Mouse (Mus musculus) heart, adult 8-10 months (tissue): ENCODE measurements around the gene Tnfsf12. TPM values are rescaled to one million over a fixed set of nuclear protein-coding genes. Genes with fewer than 3 reads are reported as not detected.
A peak's percentile ranks its signal among the peaks of the same experiment; 100 is the strongest.
"Not testable (repeated sequence)": the region's sequence is repeated elsewhere in the genome, so short reads cannot be mapped to it uniquely, and the experiment has no call there.

ENCODE experiments used
- DNase-seq: peaks from one replicate; pipeline ENCODE4 v3.0.0; 2022; ENCODE audit warnings: low spot score
- total RNA-seq, 4 experiments: library from RNA; stranded (reverse); gene quantifications; 2 replicates each; pipeline ENCODE4 v1.2.4; 2022

Gene Tnfsf12
- total RNA-seq, result 10 to 100 TPM; 14.9 to 19.6 (median 17.5) TPM

GRCm38 (mm10) chr11:69695361-69696181 lies at the start of gene Tnfsf12, which contains the start of gene Tnfsfm13:
Tnfsf12 (minus strand) TSS chr11:69695849.
Tnfsfm13 (minus strand) TSS chr11:69696098.
- peak; percentile 80 for DNase-seq

DNA sequence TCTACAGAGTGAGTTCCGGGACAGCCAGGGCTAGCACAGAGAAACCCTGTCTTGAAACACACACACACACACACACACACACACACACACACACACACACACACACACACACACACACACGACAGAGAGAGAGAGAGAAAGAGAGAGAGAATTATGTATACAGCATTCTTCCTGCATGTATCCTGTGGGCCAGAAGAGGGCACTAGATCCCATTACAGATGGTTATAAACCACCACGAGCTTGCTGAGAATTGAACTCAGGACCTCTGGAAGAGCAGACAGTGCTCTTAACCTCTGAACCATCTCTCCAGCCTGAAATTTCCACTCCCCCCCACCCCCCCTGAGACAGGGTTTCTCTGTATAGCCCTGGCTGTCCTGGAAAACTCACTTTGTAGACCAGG lies 35.8 kb upstream of the Tnfsf12 start:
- DNase-seq, result not testable (repeated sequence)

GRCm38 (mm10) chr11:69729063-69729462 lies 33.4 kb upstream of the Tnfsf12 start:
- DNase-seq, result peak; percentile 48

GRCm38 (mm10) chr11:69725951-69726350 lies 30.3 kb upstream of the Tnfsf12 start:
- no peak for DNase-seq

GRCm38 (mm10) chr11:69723074-69723473 lies 27.4 kb upstream of the Tnfsf12 start:
- DNase-seq, result no peak

DNA sequence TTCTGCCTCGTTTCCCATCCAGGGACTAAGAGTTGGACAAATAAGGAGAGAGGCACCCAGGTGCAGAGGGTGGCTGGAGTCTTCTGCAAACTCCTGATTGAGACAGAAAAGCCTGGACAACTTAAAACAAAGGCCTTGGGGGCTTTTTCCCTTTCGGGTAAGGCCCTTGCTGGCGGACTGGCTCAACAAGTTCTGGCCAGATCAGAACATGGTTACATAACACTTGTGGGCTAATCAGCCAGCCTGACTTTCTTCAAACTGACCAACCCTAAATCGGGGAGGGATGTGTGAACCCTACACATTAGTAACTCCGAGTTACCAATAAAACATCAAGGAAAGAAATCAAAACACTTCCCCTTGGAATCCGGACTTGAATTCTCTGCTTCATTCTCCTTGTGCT lies 25.2 kb upstream of the Tnfsf12 start:
- DNase-seq, result no peak

DNA sequence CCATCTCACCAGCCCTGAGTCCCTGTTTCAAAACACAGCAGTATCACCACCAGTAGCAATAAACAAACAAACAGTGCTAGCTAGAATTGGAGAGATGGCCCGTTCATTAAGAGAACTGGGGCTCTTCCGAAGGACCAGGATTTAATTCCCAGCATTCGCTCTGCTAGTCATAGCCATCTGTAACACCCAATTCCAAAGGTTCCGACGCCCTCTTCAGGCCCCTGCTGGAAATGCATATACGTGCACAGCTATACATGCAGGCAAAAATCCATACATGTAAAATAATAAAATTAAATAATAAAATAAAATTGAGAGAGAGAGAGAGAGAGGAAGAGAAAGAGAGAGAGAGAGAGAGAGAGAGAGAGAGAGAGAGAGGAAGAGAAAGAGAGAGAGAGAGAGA lies 23.8 kb upstream of the Tnfsf12 start:
- no peak for DNase-seq

GRCm38 (mm10) chr11:69718661-69719060 lies 23.0 kb upstream of the Tnfsf12 start:
- no peak for DNase-seq

DNA sequence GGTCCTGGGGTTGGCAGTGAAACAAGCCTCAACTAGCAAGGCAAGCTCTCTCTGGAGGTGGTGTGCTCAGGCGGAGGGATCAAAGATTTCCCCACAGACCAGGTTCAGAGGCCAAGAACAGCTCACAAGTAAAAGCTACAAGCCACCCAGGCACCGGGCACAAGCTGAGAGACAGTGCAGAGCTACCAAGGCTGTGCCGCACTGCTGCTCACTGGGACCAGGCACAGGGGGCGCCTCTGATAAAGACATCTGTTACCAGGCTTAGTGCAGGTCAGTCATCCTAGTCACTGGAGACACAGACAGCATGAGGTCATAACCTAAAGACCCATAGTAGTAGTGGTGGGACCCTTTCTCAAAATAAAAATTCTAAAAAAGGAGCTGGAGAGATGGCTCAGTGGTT lies 21.3 kb upstream of the Tnfsf12 start:
- DNase-seq, result no peak

GRCm38 (mm10) chr11:69715929-69716328 lies 20.3 kb upstream of the Tnfsf12 start:
- DNase-seq, result no peak

GRCm38 (mm10) chr11:69715482-69715881 lies 19.8 kb upstream of the Tnfsf12 start:
- no peak for DNase-seq

DNA sequence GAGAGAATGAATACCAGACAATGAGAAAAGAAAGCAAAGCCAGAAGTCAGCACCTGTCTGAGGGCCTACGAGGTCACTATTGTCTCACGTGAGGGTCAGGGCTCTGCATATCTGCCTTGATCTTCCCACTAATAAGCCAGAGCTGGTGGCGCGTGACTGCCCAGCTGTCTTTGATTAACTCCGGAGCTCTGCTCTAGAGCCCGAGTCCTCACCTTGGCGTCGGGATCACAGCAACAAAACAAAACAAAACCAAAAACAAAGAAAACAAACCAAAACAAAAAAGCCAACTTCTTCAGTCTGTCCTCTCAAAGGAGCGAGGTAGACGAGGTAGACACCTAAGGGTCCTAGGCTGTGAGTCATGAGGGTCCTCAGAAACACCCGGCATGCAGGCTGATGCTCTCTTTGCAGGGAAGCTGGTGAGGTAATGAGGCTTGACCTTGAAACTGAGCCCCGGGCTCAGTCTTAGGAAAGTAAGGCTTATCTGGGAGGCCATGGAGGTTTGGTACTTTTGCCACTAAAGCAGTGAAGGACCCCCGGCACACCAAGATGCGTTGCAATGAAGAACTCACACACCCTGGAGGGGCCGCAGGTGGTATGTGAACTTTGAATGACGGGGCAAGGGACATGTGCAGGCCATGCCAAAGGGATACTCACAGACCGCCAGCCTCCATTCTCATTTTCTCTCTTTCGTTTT lies 19.1 kb upstream of the Tnfsf12 start:
- no peak for DNase-seq

DNA sequence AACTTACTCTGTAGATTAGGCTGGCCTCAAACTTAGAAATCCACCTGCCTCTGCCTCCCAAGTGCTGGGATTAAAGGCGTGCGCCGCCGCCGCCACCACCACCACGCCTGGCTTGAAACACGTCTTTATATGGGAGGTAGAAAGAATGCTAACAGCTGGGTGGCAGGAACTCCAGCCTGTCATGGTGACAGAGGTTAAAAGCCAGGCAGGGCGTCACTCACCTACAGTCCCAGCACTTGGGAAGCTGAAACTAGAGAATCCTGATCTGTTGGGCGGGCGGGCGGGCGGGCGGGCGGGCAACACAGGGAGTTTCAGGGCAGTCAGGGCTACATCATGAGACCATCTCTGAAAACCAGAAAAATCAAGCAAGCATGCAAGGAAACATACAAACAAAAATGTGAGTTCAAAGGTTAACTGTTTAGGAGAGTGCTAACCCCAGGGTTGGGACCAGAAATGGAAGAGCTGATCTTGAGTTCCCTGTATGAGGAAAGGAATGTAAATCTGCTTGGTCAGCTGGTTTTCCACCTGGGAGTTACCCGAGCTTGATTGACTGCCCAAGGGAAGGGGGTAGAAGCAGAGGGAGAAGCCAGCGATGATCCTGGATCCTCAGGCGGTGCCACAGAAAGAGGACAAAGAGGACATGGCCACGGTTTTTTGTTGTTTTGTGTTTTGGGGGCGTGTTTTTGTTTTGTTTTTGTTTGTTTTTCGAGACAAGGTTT lies 17.5 kb upstream of the Tnfsf12 start:
- no peak for DNase-seq

DNA sequence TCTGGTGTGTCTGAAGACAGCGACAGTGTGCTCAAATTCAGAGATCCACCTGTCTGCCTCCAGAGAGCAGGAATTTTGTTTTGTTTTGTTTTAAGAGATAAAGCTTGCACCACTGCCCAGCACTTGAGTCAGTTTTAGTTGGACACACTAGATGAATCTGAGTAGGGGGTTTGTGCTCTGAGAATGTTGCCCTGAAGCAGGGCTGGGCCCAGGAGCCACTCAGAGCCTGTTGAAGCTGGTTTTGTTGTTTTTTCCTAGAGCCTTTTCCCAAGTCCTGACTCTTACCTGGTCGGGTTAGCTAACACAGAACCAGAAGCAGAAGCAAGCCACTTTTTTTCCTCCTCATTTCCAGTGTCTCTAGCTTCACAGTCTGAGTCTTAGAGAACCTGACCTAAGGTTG lies 15.4 kb upstream of the Tnfsf12 start:
- no peak for DNase-seq

- DNase-seq, result no peak
Measured at GRCm38 (mm10) chr11:69710470-69710869, 14.8 kb upstream of the Tnfsf12 start.

DNA sequence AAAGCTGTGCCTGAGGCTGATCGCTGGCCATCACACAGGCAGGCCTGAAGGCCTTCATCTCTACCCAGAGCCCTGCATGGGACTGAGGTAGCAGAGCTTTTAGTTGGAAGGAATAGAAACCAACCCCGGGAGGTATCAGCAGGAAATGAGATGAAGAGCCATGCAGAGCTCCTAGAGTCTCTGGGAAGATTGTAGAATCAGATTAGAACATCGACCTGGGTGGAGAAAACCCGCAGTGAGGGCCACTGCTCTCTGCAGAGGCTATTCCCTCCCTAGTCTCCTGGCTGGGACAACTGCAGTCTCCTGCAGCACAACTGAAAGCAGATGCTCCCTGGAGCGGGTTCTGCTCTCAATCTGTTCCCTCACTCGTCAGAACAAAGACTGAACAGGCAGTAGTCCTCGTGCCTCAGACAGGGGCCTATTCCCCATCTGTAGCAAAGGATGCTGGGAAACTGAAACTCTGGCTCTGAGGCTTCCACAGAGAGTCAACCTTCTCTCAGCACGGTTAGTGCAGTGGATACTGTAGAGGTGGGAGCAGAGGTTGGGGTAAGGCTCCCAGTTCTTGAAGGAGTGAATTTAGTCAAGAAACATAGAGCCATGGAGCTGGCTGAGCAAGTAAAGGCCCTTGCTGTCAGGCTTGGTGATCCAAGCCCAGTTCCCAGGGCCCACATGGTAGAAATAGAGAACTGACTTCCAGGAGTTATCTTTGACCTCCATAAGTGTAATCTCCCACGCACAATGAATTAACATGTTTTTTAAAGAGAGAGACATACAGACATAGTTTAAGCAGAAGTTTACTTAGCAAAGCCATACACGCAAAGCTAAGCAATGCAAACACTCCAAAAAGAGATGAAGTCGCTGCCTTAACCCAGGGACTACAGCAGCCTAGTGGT lies 14.2 kb upstream of the Tnfsf12 start:
- DNase-seq, result no peak

DNA sequence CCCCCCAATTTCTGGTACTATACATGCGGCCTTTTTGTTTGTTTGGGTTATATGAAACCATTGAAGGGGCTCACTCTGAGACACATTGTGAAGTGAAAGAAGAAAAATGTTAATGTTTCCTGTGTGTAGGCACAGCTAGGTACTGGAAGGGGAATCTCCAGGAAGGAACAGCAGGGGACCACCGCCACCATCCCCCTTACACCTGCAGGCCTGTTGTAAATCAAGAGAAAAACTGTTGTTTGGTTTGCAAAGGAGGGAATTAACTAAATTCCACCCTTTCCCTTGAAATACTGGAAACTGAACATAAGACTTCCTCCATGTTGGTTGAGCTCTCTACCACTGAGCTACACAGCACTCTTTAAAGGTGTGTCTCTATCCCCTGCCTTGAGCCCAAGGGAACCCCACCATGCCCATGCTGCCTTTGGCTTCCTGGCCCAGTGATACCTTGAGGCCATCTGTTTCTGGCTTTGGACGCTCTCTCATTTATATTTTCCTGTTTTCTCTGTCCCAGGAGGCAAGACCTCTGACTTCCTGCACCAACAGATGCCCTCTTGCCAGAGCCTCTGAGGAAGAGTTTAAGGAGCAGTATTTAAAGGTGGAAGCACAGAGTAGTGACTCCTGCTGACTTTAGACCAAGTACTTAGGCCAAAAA lies 13.1 kb upstream of the Tnfsf12 start:
- no peak for DNase-seq

GRCm38 (mm10) chr11:69707873-69708381 lies 12.3 kb upstream of the Tnfsf12 start:
- DNase-seq, result no peak

DNA sequence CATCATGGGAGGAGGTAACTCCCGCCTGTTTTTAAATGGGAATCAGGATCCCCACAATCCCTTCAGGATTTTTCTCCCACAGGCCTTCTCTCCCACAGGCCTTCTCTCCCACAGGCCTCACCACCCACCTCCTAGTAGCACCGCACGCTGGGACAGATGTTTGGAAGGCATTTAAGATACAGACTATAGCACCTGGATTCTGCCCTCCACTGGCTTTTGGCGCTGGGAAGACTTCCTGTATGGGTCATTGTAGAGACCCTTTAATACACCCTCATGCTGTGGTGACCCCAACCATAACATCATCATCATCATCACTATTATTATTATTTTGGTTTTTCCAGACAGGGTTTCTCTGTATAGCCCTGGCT lies 11.8 kb upstream of the Tnfsf12 start:
- DNase-seq, result no peak

DNA sequence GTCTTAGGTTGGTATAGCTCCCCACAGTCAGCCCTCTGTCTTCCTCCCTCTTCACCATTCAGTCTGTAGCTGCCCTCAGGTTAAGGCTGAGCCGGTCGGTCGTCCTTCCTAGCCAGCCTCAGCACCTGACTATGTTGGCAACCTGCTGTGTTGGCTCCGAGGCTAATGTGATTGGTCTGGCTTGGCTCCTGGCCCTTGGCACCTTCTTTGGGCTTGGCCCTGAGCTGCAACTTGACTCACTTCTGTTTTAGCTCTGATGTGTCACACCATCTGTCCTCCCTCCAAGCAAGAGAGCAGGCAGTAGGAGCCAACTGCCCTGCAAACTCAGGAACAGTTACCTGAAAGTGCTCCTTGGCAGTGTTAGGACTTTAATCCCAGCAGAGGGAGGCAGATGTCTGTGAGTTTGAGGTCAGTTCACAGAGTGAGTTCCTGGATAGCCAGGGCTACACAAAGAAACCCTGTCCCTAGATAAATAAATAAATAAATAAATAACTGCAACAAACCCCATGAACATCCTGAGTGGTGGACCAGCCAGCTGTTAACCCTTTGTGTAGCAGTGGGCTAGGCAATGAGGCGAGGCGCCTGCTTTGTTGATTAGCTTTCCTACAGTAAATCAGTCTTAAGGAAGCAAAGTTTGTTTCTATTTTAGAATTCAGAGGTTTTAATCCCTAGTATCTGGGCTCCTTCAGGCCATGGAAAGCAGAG lies 11.3 kb upstream of the Tnfsf12 start:
- DNase-seq, result peak; percentile 79
